Mouse (Mus musculus) spleen, adult 2 months (tissue): ENCODE data around the gene Gse1. TPM values are rescaled to one million over a fixed set of nuclear protein-coding genes. Genes with fewer than 3 reads are reported as not detected.

ENCODE experiments used
- DNase-seq, 2 experiments: peaks; one replicate each; pipeline versions ENCODE4 v3.0.0 to v3.0.0-alpha.2; 2012 to 2021; ENCODE audit warnings: low spot score in 2 of 2, low read depth in 1 of 2
- H3K27ac ChIP-seq: fragments of 200-500 bp; 2 replicates; pipeline ENCODE4 v1.5.1; 2012; ENCODE audit warnings: low read length, inconsistent platforms; ENCODE audit not compliant: insufficient read depth
- H3K27me3 ChIP-seq: fragments of 200-500 bp; 2 replicates; pipeline ENCODE4 v1.6.1; 2012; ENCODE audit warnings: mild to moderate bottlenecking, moderate library complexity, low read length, inconsistent platforms; ENCODE audit not compliant: control insufficient read depth, insufficient read depth
- H3K36me3 ChIP-seq: fragments of 200-500 bp; 2 replicates; pipeline ENCODE4 v1.6.1; 2012; ENCODE audit warnings: mild to moderate bottlenecking, low read length, inconsistent platforms; ENCODE audit not compliant: control insufficient read depth, insufficient read depth
- H3K4me1 ChIP-seq: fragments of 200-500 bp; 2 replicates; pipeline ENCODE4 v1.6.1; 2011; ENCODE audit warnings: inconsistent platforms; ENCODE audit not compliant: control insufficient read depth, insufficient read depth, insufficient read length
- H3K4me3 ChIP-seq: fragments of 200-500 bp; 2 replicates; pipeline ENCODE4 v1.5.1; 2011; ENCODE audit warnings: mild to moderate bottlenecking, inconsistent platforms; ENCODE audit not compliant: insufficient read depth, insufficient read length; ENCODE audit errors: extremely low read depth
- CTCF ChIP-seq: fragments of 200-500 bp; IDR thresholded peaks from 2 replicates; pipeline ENCODE4 v1.5.1; 2011; ENCODE audit warnings: mild to moderate bottlenecking, inconsistent platforms; ENCODE audit not compliant: insufficient read depth, insufficient read length, insufficient replicate concordance; ENCODE audit errors: extremely low read depth
- POLR2A ChIP-seq: fragments of 200-500 bp; IDR thresholded peaks from 2 replicates; pipeline ENCODE4 v1.6.1; 2011; ENCODE audit warnings: low read depth, low read length, inconsistent platforms
- WGBS: fragments of 180-500 bp; shearing (Covaris S2); methylation state at CpG from one replicate; pipeline ENCODE4 v1.1.7; 2018; 5-methylcytosine and 5-hydroxymethylcytosine counted together
- polyA plus RNA-seq: library from polyadenylated mRNA; depleted of rRNA; stranded (reverse); fragments of >200 nt; gene quantifications from 2 replicates; pipeline ENCODE4 v1.2.3, GENCODE M21; 2012

Gse1 gene
- polyA plus RNA-seq, 1 experiment: 39.2 TPM

DNA sequence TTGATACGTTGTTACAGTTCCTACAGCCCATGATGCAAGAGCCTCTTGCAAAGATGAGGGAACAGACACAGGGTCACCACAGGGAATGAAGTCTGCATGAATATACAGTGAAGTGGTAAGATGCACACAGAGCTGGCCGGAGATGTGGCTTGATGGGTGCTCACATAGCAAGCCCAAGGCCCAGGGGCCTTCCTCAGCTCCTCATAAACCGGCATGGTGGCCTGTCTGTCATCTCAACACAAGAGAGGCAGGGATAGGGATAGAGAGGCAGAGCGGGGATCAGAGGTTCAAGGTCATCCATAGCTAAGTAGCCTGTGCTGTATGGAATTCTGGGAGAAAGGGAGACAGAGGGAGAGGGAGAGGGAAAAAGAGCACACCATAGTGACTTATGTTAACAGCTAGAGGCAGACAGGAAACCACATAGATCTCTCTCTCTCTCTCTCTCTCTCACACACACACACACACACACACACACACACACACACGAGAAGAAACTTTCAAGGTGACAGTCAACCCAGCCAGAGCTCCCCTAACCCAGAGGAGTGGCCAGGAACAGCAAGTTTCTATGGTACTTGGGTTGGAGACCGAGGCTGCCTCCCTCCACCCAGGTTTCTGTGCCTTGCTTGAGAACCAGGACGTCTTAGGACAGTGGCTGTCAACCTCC lies 175.5 kb downstream of the Gse1 start:
- Histone ChIP-seq H3K36me3 (no peaks in the 10 kb centered on the region), H3K4me3 (no peak overlapping the region), H3K27ac (no peak overlapping the region), H3K27me3 (no peaks in the 10 kb centered on the region), H3K4me1 (no peaks in the 10 kb centered on the region; the same call in none of the 2 replicates)
- WGBS: 63% methylated on average over 7 of the region's 7 CpGs
- no peak for TF ChIP-seq CTCF
- no peak for TF ChIP-seq POLR2A
- DNase-seq: no peak

DNA sequence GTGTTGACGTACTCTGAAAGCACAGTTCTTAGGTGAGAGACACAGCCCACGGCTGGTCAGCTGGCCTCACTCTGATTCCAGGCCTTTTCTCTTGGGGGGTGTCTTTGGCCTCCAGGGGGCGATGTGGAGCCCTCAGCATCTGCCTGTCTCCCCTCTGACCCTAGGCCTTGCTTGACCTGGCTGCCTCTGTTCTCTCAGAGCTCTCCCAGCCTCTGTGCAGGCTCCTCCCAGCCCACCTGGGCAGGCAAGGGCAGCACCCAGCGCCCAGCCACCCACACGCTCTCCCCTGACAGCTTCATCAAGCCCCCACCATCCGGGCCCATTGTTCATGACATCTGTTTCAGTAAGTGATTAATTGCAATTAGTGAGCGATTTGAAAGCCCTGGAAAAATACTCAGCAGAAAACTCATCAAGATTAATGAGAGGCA lies 176.4 kb downstream of the Gse1 start:
- Histone ChIP-seq H3K4me3 (no peak overlapping the region), H3K4me1 (no peaks in the 10 kb centered on the region; the same call in 1 of the 2 replicates), H3K27me3 (no peaks in the 10 kb centered on the region), H3K27ac (no peak overlapping the region), H3K36me3 (no peaks in the 10 kb centered on the region)
- no peak for TF ChIP-seq POLR2A
- peak; percentile 70 for TF ChIP-seq CTCF
- peak in 1 of 2 experiments; percentile 57 for DNase-seq
- WGBS: 77% methylated on average over 7 of the region's 7 CpGs

GRCm38 (mm10) chr8:120406008-120406632 lies 177.9 kb downstream of the Gse1 start:
- Histone ChIP-seq H3K4me3 (no peak overlapping the region), H3K36me3 (no peaks in the 10 kb centered on the region), H3K27me3 (no peaks in the 10 kb centered on the region), H3K4me1 (no peaks in the 10 kb centered on the region; the same call in 1 of the 2 replicates), H3K27ac (no peak overlapping the region)
- no peak for TF ChIP-seq POLR2A
- TF ChIP-seq CTCF: no peak
- WGBS: 82% methylated on average over 12 of the region's 12 CpGs
- no peak for DNase-seq

DNA sequence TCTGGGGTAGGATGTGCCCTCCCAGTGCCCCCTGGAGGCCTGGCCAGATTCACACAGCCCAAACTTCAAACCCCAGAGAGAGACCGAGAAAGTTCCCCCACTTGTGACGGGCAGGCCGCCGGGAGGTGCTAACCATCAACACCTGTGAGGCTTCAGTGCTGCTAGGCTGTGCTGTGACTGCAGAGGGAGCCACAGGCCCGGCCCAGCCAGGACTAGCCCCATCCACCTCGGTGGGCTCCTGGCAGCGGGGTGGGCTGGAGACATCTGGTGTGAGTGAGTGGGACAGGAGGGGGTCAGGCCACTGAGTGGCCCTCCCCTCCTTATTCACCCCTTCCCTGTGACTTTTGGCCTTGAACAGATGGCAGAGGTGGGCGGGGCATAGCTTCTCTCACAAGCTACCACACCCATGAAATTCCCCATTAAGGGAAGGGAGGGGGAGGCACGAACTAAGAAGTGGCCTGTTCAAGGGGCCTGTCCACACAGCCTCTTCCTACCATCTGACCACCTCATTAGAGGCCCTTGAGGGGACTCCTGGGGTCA lies 179.5 kb downstream of the Gse1 start:
- no peak overlapping the region for H3K27ac ChIP-seq
- peak; percentile 36 to 41 for DNase-seq
- no peaks in the 10 kb centered on the region for H3K27me3 ChIP-seq
- WGBS: 21% methylated on average over 9 of the region's 9 CpGs
- TF ChIP-seq POLR2A (no peak), CTCF (peak; percentile 40; the same call in 1 of the 2 replicates)
- H3K36me3 ChIP-seq: no peaks in the 10 kb centered on the region
- no peak overlapping the region for H3K4me3 ChIP-seq
- H3K4me1 ChIP-seq: no peaks in the 10 kb centered on the region; the same call in 1 of the 2 replicates

GRCm38 (mm10) chr8:120408241-120409215 lies 180.3 kb downstream of the Gse1 start:
- TF ChIP-seq CTCF: no peak
- TF ChIP-seq POLR2A: no peak
- Histone ChIP-seq H3K27me3 (no peaks in the 10 kb centered on the region), H3K27ac (no peak overlapping the region), H3K4me3 (no peak overlapping the region), H3K36me3 (no peaks in the 10 kb centered on the region), H3K4me1 (no peaks in the 10 kb centered on the region; the same call in 1 of the 2 replicates)
- WGBS: 77% methylated on average over 14 of the region's 14 CpGs
- no peak for DNase-seq

- no peak overlapping the region for H3K27ac ChIP-seq
- H3K27me3 ChIP-seq: no peaks in the 10 kb centered on the region
- H3K36me3 ChIP-seq: no peaks in the 10 kb centered on the region
- H3K4me1 ChIP-seq: no peaks in the 10 kb centered on the region; the same call in 1 of the 2 replicates
- TF ChIP-seq POLR2A (no peak), CTCF (no peak)
- no peak overlapping the region for H3K4me3 ChIP-seq
- DNase-seq: no peak
- 91% methylated on average over 11 of the region's 11 CpGs for WGBS
Observed at GRCm38 (mm10) chr8:120409371-120410013, 181.2 kb downstream of the Gse1 start.
